Mouse (Mus musculus) intestine, postnatal 0 days (tissue): ENCODE measurements at regions not wholly inside any gene's neighbourhood (a gene's known extent, or its start where the extent isn't known, plus 50 kb on each side); places are given as distances from the start of the nearest gene placed in this dataset.
A peak's percentile ranks its signal among the peaks of the same experiment; 100 is the strongest.

Source experiments
- ATAC-seq: fragments of 200-750 bp; cut with Nextera tagmentation; 2 replicates; pipeline ENCODE4 v1.8.0; 2017; ENCODE audit warnings: mild to moderate bottlenecking, moderate TSS enrichment, moderate library complexity
- H3K27ac ChIP-seq: fragments of 300-500 bp; sonication (generic); 2 replicates; pipeline ENCODE4 v1.5.1; 2014; ENCODE audit warnings: mild to moderate bottlenecking, low read depth, low read length, moderate library complexity
- H3K27me3 ChIP-seq: fragments of 300-500 bp; sonication (generic); replicated peaks from 2 replicates; pipeline ENCODE4 v1.6.1; 2014; ENCODE audit warnings: low read length, mixed read lengths; ENCODE audit not compliant: control insufficient read depth, insufficient read depth
- H3K36me3 ChIP-seq: fragments of 300-500 bp; sonication (generic); 2 replicates; pipeline ENCODE4 v1.6.1; 2014; ENCODE audit warnings: mild to moderate bottlenecking, moderate library complexity; ENCODE audit not compliant: control insufficient read depth, insufficient read depth
- H3K4me1 ChIP-seq: fragments of 300-500 bp; sonication (generic); replicated peaks from 2 replicates; pipeline ENCODE4 v1.6.1; 2014; ENCODE audit warnings: antibody characterized with exemption, low read length, mixed read lengths; ENCODE audit not compliant: control insufficient read depth, insufficient read depth
- H3K4me2 ChIP-seq: fragments of 300-500 bp; sonication (generic); replicated peaks from 2 replicates; pipeline ENCODE4 v1.6.1; 2014; ENCODE audit warnings: low read depth, mild to moderate bottlenecking, moderate library complexity
- H3K4me3 ChIP-seq: fragments of 300-500 bp; sonication (generic); 2 replicates; pipeline ENCODE4 v1.5.1; 2014; ENCODE audit warnings: low read depth, low read length
- H3K9ac ChIP-seq: fragments of 300-500 bp; sonication (generic); 2 replicates; pipeline ENCODE4 v1.6.1; 2014; ENCODE audit warnings: mild to moderate bottlenecking, low read depth, low read length
- H3K9me3 ChIP-seq: fragments of 300-500 bp; sonication (generic); 2 replicates; pipeline ENCODE4 v1.6.1; 2016; ENCODE audit warnings: mixed run types; ENCODE audit not compliant: control insufficient read depth
- CTCF ChIP-seq: sonication (generic); IDR thresholded peaks from 2 replicates; pipeline ENCODE4 v1.5.1; 2016; ENCODE audit warnings: low read depth, mild to moderate bottlenecking, control low read depth, antibody characterized with exemption, moderate library complexity
- WGBS: fragments of 180-500 bp; shearing (Covaris S2); extraction: QIAGEN DNeasy Blood & Tissue Kit; methylation state at CpG from one replicate; pipeline ENCODE4 v1.1.7; 2014; 5-methylcytosine and 5-hydroxymethylcytosine counted together

- TF ChIP-seq CTCF = no peak
Measured at GRCm38 (mm10) chr10:21712828-21713227, 119.9 kb downstream of the 1700020N01Rik start.

GRCm38 (mm10) chr10:21715436-21715835 lies 122.5 kb downstream of the 1700020N01Rik start:
- no peaks in the 10 kb centered on the region for H3K9me3 ChIP-seq
- WGBS = 54% methylated on average over 3 of the region's 3 CpGs

More at GRCm38 (mm10) chr10:21712828-21713227, 119.9 kb downstream of the 1700020N01Rik start:
- H3K36me3 ChIP-seq = no peaks in the 10 kb centered on the region
- H3K27ac ChIP-seq = no peak overlapping the region
- no peak overlapping the region for H3K9ac ChIP-seq
- no peak overlapping the region for H3K4me3 ChIP-seq
- 0 out of 2 replicates have a peak, but pooled peaks cover 5% of the 10 kb centered on the region for H3K4me1 ChIP-seq
- no peaks in the 10 kb centered on the region for H3K27me3 ChIP-seq
- no peaks in the 10 kb centered on the region for H3K9me3 ChIP-seq
- H3K4me2 ChIP-seq = no peak overlapping the region
- WGBS = 33% methylated on average over 3 of the region's 3 CpGs
- ATAC-seq = peak; percentile 43; the same call in 1 of the 2 replicates

GRCm38 (mm10) chr10:21718189-21718588 lies 125.2 kb downstream of the 1700020N01Rik start:
- Histone ChIP-seq H3K4me2 (no peak overlapping the region), H3K4me1 (no peaks in the 10 kb centered on the region), H3K9ac (no peak overlapping the region), H3K4me3 (no peak overlapping the region), H3K9me3 (no peaks in the 10 kb centered on the region), H3K27ac (no peak overlapping the region), H3K36me3 (no peaks in the 10 kb centered on the region), H3K27me3 (no peaks in the 10 kb centered on the region)
- TF ChIP-seq CTCF = no peak
- no peak for ATAC-seq
- WGBS = 75% methylated on average over 4 of the region's 4 CpGs

More at GRCm38 (mm10) chr10:21715436-21715835, 122.5 kb downstream of the 1700020N01Rik start:
- Histone ChIP-seq H3K4me1 (0 out of 2 replicates have a peak, but pooled peaks cover 5% of the 10 kb centered on the region), H3K27me3 (no peaks in the 10 kb centered on the region), H3K27ac (no peak overlapping the region), H3K4me3 (no peak overlapping the region), H3K36me3 (no peaks in the 10 kb centered on the region), H3K4me2 (no peak overlapping the region), H3K9ac (no peak overlapping the region)
- no peak for TF ChIP-seq CTCF
- ATAC-seq = no peak

GRCm38 (mm10) chr10:21724351-21724750 lies 131.4 kb downstream of the 1700020N01Rik start:
- WGBS = 83% methylated on average over 3 of the region's 3 CpGs
- no peak for TF ChIP-seq CTCF

GRCm38 (mm10) chr10:21724999-21725398 lies 132.1 kb downstream of the 1700020N01Rik start:
- H3K27me3 ChIP-seq = no peaks in the 10 kb centered on the region
- H3K4me3 ChIP-seq = no peak overlapping the region
- no peak overlapping the region for H3K9ac ChIP-seq
- no peaks in the 10 kb centered on the region for H3K4me1 ChIP-seq
- ATAC-seq = no peak
- no peaks in the 10 kb centered on the region for H3K36me3 ChIP-seq
- H3K27ac ChIP-seq = no peak overlapping the region
- no peak overlapping the region for H3K4me2 ChIP-seq
- H3K9me3 ChIP-seq = no peaks in the 10 kb centered on the region
- no peak for TF ChIP-seq CTCF
- 91% methylated on average over 3 of the region's 3 CpGs for WGBS

More at GRCm38 (mm10) chr10:21724351-21724750, 131.4 kb downstream of the 1700020N01Rik start:
- Histone ChIP-seq H3K4me2 (no peak overlapping the region), H3K4me3 (no peak overlapping the region), H3K9me3 (no peaks in the 10 kb centered on the region), H3K27me3 (no peaks in the 10 kb centered on the region), H3K27ac (no peak overlapping the region), H3K36me3 (no peaks in the 10 kb centered on the region), H3K9ac (no peak overlapping the region), H3K4me1 (no peaks in the 10 kb centered on the region)
- ATAC-seq = no peak

GRCm38 (mm10) chr10:21740256-21740655 lies 141.7 kb upstream of the Sgk1 start:
- H3K4me3 ChIP-seq = no peak overlapping the region
- H3K4me2 ChIP-seq = no peak overlapping the region
- H3K4me1 ChIP-seq = no peaks in the 10 kb centered on the region
- TF ChIP-seq CTCF = no peak
- no peaks in the 10 kb centered on the region for H3K9me3 ChIP-seq
- ATAC-seq = no peak
- H3K27me3 ChIP-seq = no peaks in the 10 kb centered on the region
- WGBS = 60% methylated on average over 5 of the region's 5 CpGs
- no peak overlapping the region for H3K9ac ChIP-seq
- no peaks in the 10 kb centered on the region for H3K36me3 ChIP-seq
- no peak overlapping the region for H3K27ac ChIP-seq

- H3K4me2 ChIP-seq = no peak overlapping the region
- no peak overlapping the region for H3K4me3 ChIP-seq
- H3K9ac ChIP-seq = no peak overlapping the region
- no peak for ATAC-seq
- 84% methylated on average over 8 of the region's 8 CpGs for WGBS
- no peak overlapping the region for H3K27ac ChIP-seq
- no peaks in the 10 kb centered on the region for H3K9me3 ChIP-seq
- no peaks in the 10 kb centered on the region for H3K36me3 ChIP-seq
- H3K27me3 ChIP-seq = no peaks in the 10 kb centered on the region
- H3K4me1 ChIP-seq = no peaks in the 10 kb centered on the region
- TF ChIP-seq CTCF = no peak
Measured at GRCm38 (mm10) chr10:21741575-21741974, 140.4 kb upstream of the Sgk1 start.
